Mouse (Mus musculus) lung, adult 18-20 months (tissue): ENCODE measurements around the gene Hs3st2.
A peak's percentile ranks its signal among the peaks of the same experiment; 100 is the strongest.

Experiments
- DNase-seq, 2 experiments: peaks; one replicate each; pipeline ENCODE4 v3.0.0; 2022; ENCODE audit warnings: mixed read lengths in 2 of 2

Hs3st2 gene

GRCm38 (mm10) chr7:121460626-121461025 lies 69.0 kb downstream of the Hs3st2 start:
- no peak for DNase-seq

DNA sequence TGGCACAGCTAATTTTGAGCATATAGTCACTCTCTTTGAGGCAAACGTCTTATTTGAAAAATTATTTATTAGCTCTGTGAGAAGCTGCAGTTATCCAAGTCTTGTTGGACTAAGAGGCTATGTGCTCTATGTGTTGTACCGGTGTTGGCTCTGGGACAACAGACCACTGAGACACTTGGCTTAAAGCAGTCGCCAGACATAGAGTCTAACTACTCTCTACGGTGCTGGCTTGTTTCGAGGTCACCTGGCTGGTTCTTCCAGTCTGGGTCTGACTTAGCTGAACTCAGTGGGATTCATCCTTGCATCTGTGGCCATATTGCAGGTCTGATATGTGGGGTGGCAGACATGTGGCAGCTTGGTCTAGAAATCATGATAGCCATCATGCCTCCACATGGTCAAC lies 72.8 kb downstream of the Hs3st2 start:
- DNase-seq: no peak

DNA sequence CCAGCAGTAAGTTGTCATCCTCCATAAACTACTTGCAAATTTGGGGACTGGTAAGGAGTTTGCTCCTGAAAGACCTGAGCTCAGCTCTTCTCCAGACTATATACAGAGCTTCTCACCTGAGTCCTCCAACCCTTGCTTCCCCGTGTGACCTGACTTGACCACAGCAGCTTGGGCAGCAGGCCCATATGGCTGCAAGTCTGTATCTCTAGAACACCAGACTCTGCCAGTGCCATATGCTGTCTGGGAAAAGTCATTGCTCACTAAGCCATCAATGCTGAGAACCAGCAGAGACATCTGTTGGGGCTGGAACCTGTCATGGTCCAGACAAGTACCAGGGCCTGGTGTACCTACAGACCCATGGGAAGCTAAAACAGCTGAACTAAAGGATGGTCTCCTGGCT lies 73.5 kb downstream of the Hs3st2 start:
- DNase-seq: no peak

DNA sequence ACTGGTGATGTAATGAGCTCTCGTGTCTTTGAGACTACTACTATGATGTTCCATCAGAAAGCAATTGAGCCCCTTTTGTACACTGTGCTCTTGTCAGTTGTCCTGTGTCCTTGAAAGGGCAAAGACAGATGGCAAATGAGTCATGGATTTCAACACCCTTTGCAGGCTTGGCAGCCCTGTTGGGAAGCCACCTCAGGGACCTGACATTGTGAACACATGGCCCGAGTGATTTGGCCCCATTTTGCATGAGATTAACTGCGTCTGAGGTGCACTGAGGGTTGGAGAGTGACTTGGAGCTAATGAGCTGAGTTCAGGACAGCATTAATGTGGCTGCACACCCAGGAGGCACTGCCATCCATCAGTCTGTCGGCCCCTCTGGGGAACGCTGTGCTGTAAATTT lies 74.7 kb downstream of the Hs3st2 start:
- no peak for DNase-seq

DNA sequence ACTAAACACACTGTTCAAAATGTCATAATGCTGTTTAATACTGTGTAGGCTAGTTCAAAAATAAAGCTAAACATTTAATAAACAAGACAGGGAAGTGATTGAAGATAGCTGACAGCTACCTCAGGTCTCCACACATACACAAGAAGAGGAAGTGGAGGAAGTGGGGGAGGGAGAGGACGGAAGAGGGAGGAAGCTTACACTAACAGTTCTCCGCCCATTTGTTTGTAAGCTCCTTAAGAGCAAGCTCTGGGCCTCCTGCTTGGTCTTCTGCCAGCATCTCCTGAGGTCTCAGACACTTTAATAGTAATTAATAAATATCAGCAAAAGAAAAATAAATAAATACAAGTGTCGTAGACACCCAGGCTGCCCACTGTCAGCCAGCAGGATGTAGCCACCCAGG lies 77.8 kb downstream of the Hs3st2 start:
- DNase-seq: peak; percentile 41 to 65

- no peak for DNase-seq
Measured at GRCm38 (mm10) chr7:121478302-121478701, 86.6 kb downstream of the Hs3st2 start.

- no peak for DNase-seq
Measured at GRCm38 (mm10) chr7:121480106-121480505, 88.4 kb downstream of the Hs3st2 start.

- no peak for DNase-seq
Measured at GRCm38 (mm10) chr7:121484590-121484989, 92.9 kb downstream of the Hs3st2 start.

- no peak for DNase-seq
Measured at GRCm38 (mm10) chr7:121485266-121485665, 93.6 kb downstream of the Hs3st2 start.

- no peak for DNase-seq
Measured at GRCm38 (mm10) chr7:121487291-121487690, 95.6 kb downstream of the Hs3st2 start.

GRCm38 (mm10) chr7:121489401-121489800 lies 97.7 kb downstream of the Hs3st2 start:
- no peak for DNase-seq

GRCm38 (mm10) chr7:121491455-121492005 lies 99.9 kb downstream of the Hs3st2 start:
- DNase-seq: no peak

- DNase-seq: no peak
Measured at GRCm38 (mm10) chr7:121500516-121500915, 108.9 kb downstream of the Hs3st2 start.

GRCm38 (mm10) chr7:121501666-121502065 lies 110.0 kb downstream of the Hs3st2 start:
- DNase-seq: no peak

DNA sequence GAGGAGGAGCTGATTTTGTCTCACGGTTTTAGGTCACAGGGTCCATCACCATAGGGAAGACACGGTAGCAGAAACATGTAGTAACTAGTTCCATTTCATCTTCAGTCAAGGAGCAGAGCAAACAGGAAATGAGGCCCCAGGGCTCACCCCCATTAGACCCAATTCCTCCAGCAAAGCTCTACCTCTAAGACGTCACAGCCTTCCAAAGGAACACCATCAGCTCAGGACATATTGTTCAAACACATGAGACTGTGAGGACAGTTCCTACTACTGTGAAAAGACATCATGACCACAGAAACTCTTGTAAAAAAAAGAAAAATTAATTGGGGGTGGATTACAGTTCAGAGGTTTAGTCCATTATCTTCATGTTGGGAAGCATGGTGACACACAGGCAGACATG lies 125.1 kb downstream of the Hs3st2 start:
- no peak for DNase-seq

DNA sequence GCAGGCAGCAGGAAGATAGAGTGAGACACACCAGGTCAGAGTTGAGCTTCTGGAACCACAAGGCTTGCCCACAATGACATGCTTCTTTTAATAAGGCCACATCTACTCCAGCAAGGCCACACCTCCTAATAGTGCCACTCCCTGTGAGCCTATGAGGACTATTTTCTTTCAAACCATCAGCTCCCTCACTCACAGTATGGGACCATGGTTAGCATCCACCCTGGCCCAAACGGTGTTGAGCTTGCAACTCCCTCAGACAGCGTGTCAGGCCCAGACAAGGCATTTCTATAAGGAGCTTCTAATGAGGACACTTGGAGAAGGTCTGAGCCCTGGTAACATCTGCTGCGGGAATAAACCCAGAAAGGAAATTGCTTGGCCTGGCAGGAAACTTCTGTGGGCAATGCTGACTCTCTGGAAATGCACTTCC lies 125.5 kb downstream of the Hs3st2 start:
- DNase-seq: peak; percentile 4 to 6

- no peak for DNase-seq
Measured at GRCm38 (mm10) chr7:121522125-121522524, 130.5 kb downstream of the Hs3st2 start.

DNA sequence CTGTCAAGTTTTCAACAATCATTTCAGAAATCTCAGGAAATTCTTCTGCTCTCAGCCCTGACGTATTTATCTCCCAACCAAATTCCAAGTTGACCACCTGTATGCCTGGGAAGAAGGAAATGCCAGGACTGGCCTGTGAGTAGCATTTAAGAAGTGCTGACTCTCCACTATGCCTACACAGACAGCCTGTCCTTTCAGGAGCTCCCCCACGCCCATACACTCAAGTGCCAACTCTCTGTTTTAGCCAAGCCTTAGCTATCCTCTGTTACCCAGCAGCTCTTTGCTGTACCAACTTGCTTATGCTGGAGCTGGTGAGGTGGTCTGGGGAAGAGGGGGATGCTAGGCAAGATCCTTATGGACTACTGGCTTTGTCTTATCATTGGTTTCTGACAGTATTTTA lies 137.4 kb downstream of the Hs3st2 start:
- DNase-seq: no peak

DNA sequence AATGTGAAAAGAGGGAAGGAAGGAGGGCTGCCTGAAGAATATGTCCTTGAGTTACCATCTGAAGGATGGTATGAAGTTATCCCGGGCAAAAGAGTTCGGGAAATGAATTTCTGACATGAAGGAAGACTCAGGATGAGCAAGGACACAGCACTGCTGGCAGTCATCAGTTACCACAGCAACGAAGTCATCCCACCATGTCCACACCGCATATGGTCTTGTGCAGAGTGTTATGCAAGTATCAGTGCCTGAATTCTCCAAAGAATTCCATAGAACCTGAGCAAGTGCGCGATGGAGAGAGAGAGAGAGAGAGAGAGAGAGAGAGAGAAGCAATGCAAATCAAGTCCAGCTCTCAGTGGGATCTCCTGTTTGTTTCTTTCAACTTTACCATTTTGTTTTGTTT lies 142.0 kb downstream of the Hs3st2 start:
- no peak for DNase-seq

- no peak for DNase-seq
Measured at GRCm38 (mm10) chr7:121534386-121534785, 142.7 kb downstream of the Hs3st2 start.

- no peak for DNase-seq
Measured at GRCm38 (mm10) chr7:121535987-121536386, 144.3 kb downstream of the Hs3st2 start.

DNA sequence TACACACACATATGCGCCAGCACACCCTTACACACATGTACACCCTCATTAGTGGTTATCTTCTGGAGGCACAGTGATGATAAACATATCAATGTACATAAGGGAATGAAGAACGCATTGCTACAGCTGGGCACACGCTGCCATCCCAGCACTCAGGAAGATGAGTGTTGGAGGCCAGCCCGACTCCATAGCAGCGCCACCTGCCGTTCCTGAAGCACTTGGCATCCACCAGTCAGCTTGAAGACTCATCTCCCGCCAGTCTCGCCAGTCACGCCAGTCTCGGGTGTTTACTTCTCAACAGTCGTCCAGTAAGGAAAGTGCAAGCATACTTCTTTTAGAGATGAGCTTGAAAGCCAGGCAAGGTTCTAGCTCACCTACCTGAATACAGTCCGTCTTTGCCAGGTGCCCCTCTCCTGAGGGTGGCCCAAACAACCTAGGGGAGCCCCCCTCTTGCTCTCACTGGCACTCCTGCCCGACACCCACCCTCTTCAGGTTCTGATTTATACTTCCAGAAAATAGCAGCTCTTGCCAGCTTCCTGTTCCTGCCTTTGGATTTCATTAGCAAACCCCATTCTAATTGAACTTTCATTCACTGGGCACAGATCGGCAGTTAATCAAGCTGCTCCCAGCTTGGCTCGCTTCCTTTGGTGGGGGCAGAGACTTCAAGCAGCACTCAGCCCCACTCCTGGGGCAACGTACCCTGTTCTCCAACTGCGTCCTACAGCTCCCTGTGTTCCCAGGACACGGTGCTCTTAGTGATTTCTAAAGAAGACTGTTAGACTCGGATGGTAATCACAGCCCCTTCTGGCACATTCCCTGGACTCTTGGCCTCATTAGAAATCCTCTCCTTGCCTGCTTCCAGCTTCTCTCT lies 148.0 kb downstream of the Hs3st2 start:
- peak; percentile 4 to 6 for DNase-seq

DNA sequence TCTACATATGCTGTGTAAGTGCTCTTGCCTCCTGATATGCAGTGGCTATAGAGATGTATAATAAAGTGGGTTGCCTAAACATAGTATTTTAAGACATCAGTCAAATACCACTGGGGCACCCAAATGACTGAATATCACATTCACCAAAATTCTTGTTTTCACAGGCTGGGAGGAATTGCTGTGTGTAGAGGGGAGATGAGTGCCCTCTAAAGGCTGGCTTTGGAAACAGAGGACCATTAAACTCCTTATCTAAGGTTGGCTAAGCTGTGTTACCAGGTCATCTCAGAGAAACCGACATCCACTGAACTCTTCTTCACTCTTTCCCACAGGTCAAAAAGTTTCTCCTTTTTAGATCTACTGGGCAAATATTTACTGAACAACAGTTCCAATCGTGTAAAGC lies 150.8 kb downstream of the Hs3st2 start:
- no peak for DNase-seq

- no peak for DNase-seq
Measured at GRCm38 (mm10) chr7:121549329-121550022, 157.8 kb downstream of the Hs3st2 start.
